Mouse (Mus musculus) heart, postnatal 0 days (tissue): Measurements from ENCODE around the gene Gpd2.

Experiments used
- CTCF ChIP-seq: IDR thresholded peaks from 2 replicates; pipeline ENCODE4 v1.5.1; 2016; ENCODE audit warnings: antibody characterized with exemption, control low read depth, low read depth
- EP300 ChIP-seq: IDR thresholded peaks from 2 replicates; pipeline ENCODE4 v1.6.1; 2016; ENCODE audit warnings: antibody characterized with exemption, low read depth

GRCm38 (mm10) chr2:57231432-57231831 is 6.0 kb upstream of the Gpd2 start:
- no peak for TF ChIP-seq CTCF
- no peak for TF ChIP-seq EP300
